Mouse (Mus musculus): Measurements from ENCODE around the gene Kcnn1. TPM values are rescaled to one million over a fixed set of nuclear protein-coding genes. Genes with fewer than 3 reads are reported as not detected.

Kcnn1 gene
- total and polyA plus RNA-seq, 2 experiments = 6.2 to 8.4 TPM

DNA sequence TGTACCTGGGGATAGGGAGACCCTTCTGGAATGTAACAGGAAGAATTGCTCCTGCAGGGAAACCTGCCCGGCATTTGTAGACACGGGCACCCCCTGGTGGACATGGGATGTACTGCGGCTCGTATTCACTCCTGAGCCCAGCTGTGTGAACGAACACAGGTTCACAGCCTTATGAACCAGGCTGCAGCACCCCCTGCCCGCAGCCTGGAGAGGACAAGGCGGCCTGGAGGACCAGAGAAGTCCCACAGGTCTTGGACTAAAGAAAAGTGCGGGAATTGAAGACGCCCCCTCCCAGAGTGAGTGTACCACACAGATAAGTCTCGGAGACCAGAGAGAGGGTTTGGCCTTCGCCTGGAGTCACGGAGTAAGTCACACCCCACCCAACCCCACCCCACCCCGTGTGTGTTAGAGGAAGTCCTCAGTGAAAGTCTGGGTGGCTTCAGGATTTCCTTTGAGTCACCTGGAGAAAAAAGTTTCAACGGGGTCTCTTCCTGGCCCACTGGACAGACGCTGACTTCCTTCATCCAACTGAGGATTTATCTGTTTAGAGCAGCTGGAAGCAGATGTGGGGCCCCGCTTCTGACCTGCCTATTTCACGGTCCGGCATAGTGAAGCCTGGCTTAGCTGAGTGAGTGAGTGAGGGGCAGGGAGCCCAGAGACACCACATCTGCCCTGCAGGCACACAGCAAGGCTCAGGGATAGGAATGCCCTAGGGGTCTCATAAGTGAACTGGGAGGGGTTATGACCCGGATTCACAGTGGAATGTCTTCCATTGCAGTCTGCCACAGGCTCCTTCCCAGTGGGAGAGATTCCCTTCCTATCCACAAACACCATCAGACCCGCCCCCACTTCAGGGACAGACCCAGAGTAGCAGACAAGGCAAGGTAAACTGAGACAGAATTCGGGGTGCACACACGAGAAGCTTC is 21.6 kb downstream of the Kcnn1 start:
- H3K36me3 ChIP-seq (ENCODE audit: control insufficient read depth, insufficient read depth, low read length) = no peaks in the 10 kb centered on the region
- H3K79me2 ChIP-seq (ENCODE audit: control insufficient read depth, insufficient read depth, low read length) = no peaks in the 10 kb centered on the region
- H3K9ac ChIP-seq (ENCODE audit: low read depth, low read length) = no peak overlapping the region
- WGBS = 38% methylated on average over 22 of the region's 22 CpGs
- no peak overlapping the region for H3K4me3 ChIP-seq (ENCODE audit: insufficient read depth, low read depth, low read length)
- H3K4me1 ChIP-seq (ENCODE audit: control insufficient read depth, insufficient read depth, low read length) = peaks cover 8% of the 10 kb centered on the region
- H3K27ac ChIP-seq (replicated peaks; ENCODE audit: insufficient read depth, low read depth, low read length) = 0 out of 2 replicates have a peak overlapping the region, but pooled peaks have one; percentile 3
- TF ChIP-seq CTCF (IDR thresholded peaks at IDR 0.05; ENCODE audit: low read depth, low read length) = peak; percentile 95
- no peak for TF ChIP-seq POLR2A (IDR thresholded peaks at IDR 0.05; ENCODE audit: extremely low read depth, insufficient read depth, low read length)
- no peaks in the 10 kb centered on the region for H3K27me3 ChIP-seq (ENCODE audit: control insufficient read depth, insufficient read depth, low read length)
- DNase-seq (ENCODE audit: extremely low read depth, low read depth, low spot score) = peak; percentile 62

- DNase-seq (ENCODE audit: extremely low read depth, low read depth, low spot score) = peak; percentile 76
- no peaks in the 10 kb centered on the region for H3K79me2 ChIP-seq (ENCODE audit: control insufficient read depth, insufficient read depth, low read length)
- H3K27ac ChIP-seq (replicated peaks; ENCODE audit: insufficient read depth, low read depth, low read length) = peak overlapping the region; percentile 91; the same call in 1 of the 2 replicates
- no peaks in the 10 kb centered on the region; the same call in 1 of the 2 replicates for H3K36me3 ChIP-seq (ENCODE audit: control insufficient read depth, insufficient read depth, low read length)
- H3K4me1 ChIP-seq (ENCODE audit: control insufficient read depth, insufficient read depth, low read length) = peaks cover 8% of the 10 kb centered on the region
- no peak overlapping the region for H3K9ac ChIP-seq (ENCODE audit: low read depth, low read length)
- WGBS = 21% methylated on average over 10 of the region's 10 CpGs
- no peak overlapping the region for H3K4me3 ChIP-seq (ENCODE audit: insufficient read depth, low read depth, low read length)
- TF ChIP-seq CTCF (IDR thresholded peaks at IDR 0.05; ENCODE audit: low read depth, low read length) = no peak
- no peak for TF ChIP-seq POLR2A (IDR thresholded peaks at IDR 0.05; ENCODE audit: extremely low read depth, insufficient read depth, low read length)
- no peaks in the 10 kb centered on the region for H3K27me3 ChIP-seq (ENCODE audit: control insufficient read depth, insufficient read depth, low read length)
Observed at GRCm38 (mm10) chr8:70840590-70840989, 22.5 kb downstream of the Kcnn1 start.

DNA sequence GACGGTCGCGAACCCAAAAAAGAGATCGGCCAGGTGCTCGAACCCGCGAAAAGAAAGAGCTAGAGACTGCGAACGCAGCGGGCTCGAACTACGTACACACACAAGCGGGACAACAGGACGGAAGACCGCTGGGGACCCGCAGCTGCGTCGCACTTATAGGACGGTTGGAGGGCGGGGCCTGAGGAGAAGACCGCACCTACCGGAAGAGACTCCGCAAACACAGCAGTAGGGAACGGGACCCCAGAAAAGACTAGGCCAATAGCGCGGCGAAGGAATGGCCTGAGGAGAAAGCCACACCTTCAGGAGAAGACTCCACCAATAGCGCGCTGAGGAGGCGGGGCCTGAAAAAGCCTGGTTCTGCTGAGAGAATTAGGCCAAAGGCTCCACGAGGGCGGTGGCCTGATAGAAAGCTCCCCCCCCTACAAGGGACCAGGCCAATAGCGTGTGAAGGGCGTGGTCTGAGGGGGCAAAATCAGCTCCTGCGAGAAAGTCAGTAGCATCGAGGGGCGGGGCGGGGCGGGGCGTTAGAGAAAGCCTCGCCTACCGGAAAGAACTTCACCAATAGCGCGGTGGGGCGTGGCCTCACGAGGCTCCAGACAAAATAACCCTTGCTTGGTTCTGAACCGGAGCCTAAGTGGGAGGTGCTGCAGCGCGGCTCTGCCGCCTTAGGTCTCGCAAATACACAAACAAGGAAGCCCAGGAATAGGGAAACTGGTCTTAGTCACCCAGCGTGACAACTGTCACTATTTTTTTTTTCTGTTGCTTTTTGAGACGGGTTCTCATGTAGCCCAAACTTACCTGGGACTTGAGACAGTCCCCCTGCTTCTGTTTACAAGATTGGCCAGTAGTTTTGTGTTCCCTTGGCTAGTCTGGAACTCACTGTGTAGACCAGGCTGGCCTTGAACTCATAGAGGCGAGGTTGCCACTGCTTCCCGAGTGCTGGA is 23.4 kb downstream of the Kcnn1 start, which contains the start of gene Arrdc2:
TSS of gene Arrdc2 (minus strand) at position 313 of the 944 bp plus-strand sequence.
- H3K9ac ChIP-seq (ENCODE audit: low read depth, low read length) = peak within 1 kb of the TSS; percentile 94
- peak within 1 kb of the TSS; percentile 82 for H3K4me3 ChIP-seq (ENCODE audit: insufficient read depth, low read depth, low read length)
- TF ChIP-seq POLR2A (IDR thresholded peaks at IDR 0.05; ENCODE audit: extremely low read depth, insufficient read depth, low read length) (peak; percentile 100), CTCF (IDR thresholded peaks at IDR 0.05; ENCODE audit: low read depth, low read length) (no peak)
- no peaks in the 10 kb centered on the region for H3K27me3 ChIP-seq (ENCODE audit: control insufficient read depth, insufficient read depth, low read length)
- DNase-seq (ENCODE audit: extremely low read depth, low read depth, low spot score) = peak; percentile 99
- peaks cover 8% of the 10 kb centered on the region for H3K4me1 ChIP-seq (ENCODE audit: control insufficient read depth, insufficient read depth, low read length)
- peak within 1 kb of the TSS; percentile 91 for H3K27ac ChIP-seq (replicated peaks; ENCODE audit: insufficient read depth, low read depth, low read length)
- WGBS = 2% methylated on average over 54 of the region's 55 CpGs
- H3K36me3 ChIP-seq (ENCODE audit: control insufficient read depth, insufficient read depth, low read length) = peaks cover 2% of the 10 kb centered on the region; the same call in 1 of the 2 replicates
- H3K79me2 ChIP-seq (ENCODE audit: control insufficient read depth, insufficient read depth, low read length) = no peaks in the 10 kb centered on the region

DNA sequence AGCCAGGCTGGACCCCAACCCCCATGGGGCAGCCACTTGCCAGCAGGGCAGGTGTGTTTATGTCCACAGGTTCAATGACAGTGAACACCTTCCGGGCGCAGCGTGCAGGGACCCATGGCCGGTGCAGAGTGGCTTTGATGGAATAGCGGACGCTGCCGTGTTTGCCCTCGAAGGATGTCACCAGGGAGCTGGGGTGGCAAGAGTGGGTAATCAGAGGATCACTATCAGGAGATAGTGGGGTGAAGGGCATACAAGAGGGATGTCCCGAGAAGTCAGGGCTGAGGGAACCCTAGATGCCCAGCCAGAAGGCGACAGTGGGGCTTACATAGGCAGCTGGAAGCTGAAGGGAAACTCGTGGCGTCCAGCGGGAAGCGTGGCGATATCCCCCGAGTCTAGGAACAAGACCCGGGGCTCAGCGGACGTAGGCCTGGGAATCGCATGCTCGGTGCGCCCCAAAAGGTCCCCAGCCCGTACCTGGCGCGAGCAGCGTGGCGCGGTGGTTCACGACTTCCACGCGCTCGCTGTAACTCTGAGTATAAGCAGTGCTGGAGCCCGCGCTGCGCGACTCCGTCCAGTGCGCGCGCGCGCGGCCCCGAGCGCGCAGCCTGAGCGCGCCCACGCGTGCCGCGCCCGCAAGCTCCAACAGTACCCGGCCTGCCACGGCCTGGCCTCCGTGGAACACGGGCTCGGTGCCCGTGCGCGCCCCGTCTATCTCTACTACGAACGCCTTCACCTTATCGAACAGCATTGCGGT is 24.2 kb downstream of the Kcnn1 start:
- Histone ChIP-seq H3K79me2 (ENCODE audit: control insufficient read depth, insufficient read depth, low read length) (no peaks in the 10 kb centered on the region), H3K9ac (ENCODE audit: low read depth, low read length) (peak overlapping the region; percentile 94), H3K4me3 (ENCODE audit: insufficient read depth, low read depth, low read length) (peak overlapping the region; percentile 82), H3K4me1 (ENCODE audit: control insufficient read depth, insufficient read depth, low read length) (peaks cover 8% of the 10 kb centered on the region), H3K27ac (replicated peaks; ENCODE audit: insufficient read depth, low read depth, low read length) (peak overlapping the region; percentile 91), H3K27me3 (ENCODE audit: control insufficient read depth, insufficient read depth, low read length) (no peaks in the 10 kb centered on the region), H3K36me3 (ENCODE audit: control insufficient read depth, insufficient read depth, low read length) (peaks cover 2% of the 10 kb centered on the region; the same call in 1 of the 2 replicates)
- WGBS = under 1% methylated on average over 66 of the region's 66 CpGs
- DNase-seq (ENCODE audit: extremely low read depth, low read depth, low spot score) = peak; percentile 33
- TF ChIP-seq POLR2A (IDR thresholded peaks at IDR 0.05; ENCODE audit: extremely low read depth, insufficient read depth, low read length) = 0 out of 2 replicates have a peak, but pooled peaks have one; percentile 10
- TF ChIP-seq CTCF (IDR thresholded peaks at IDR 0.05; ENCODE audit: low read depth, low read length) = no peak

DNA sequence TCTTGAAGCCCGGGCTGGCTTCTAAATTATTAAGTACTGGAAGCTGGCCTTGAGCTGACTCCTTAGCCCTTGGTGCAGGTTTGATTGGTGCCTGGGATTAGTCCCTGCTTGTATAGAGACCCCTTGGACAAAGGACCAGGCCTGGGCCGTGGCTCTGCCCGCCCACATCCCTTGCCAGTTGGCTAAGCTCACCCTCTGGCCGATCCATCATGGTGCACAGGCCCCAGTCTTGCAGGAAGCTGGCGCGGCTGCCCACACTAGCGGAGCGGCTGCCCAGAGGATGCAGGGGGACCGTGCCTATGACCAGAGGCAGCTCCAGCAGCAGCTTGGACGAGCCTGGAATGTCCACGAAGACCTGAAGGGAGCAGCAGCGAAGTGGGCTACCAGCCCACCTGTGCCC is 26.4 kb downstream of the Kcnn1 start:
- Histone ChIP-seq H3K4me3 (ENCODE audit: insufficient read depth, low read depth, low read length) (no peak overlapping the region), H3K79me2 (ENCODE audit: control insufficient read depth, insufficient read depth, low read length) (no peaks in the 10 kb centered on the region), H3K9ac (ENCODE audit: low read depth, low read length) (no peak overlapping the region), H3K36me3 (ENCODE audit: control insufficient read depth, insufficient read depth, low read length) (peaks cover 2% of the 10 kb centered on the region; the same call in 1 of the 2 replicates), H3K27ac (replicated peaks; ENCODE audit: insufficient read depth, low read depth, low read length) (no peak overlapping the region), H3K4me1 (ENCODE audit: control insufficient read depth, insufficient read depth, low read length) (peaks cover 12% of the 10 kb centered on the region), H3K27me3 (ENCODE audit: control insufficient read depth, insufficient read depth, low read length) (no peaks in the 10 kb centered on the region)
- DNase-seq (ENCODE audit: extremely low read depth, low read depth, low spot score) = no peak
- TF ChIP-seq POLR2A (IDR thresholded peaks at IDR 0.05; ENCODE audit: extremely low read depth, insufficient read depth, low read length) = no peak
- TF ChIP-seq CTCF (IDR thresholded peaks at IDR 0.05; ENCODE audit: low read depth, low read length) = no peak
- 90% methylated on average over 12 of the region's 12 CpGs for WGBS
